Mouse (Mus musculus): ENCODE data around the gene Depdc1b. TPM values are rescaled to one million over a fixed set of nuclear protein-coding genes. Genes with fewer than 3 reads are reported as not detected.

The Depdc1b gene
- polyA plus RNA-seq (2016; fragmentation: Nextera tagmentation; extraction: Ambion mirVana), result 12.4 and 12.8 TPM in 2 replicates

- no peaks in the 10 kb centered on the region for H3K27me3 ChIP-seq
- ATAC-seq (ENCODE audit: insufficient number of reproducible peaks, insufficient read depth, low FRiP score, low TSS enrichment), result peak; percentile 90
- under 1% methylated on average over 48 of the region's 48 CpGs for WGBS
- peaks cover 10% of the 10 kb centered on the region for H3K4me1 ChIP-seq
- no peaks in the 10 kb centered on the region for H3K36me3 ChIP-seq
- H3K27ac ChIP-seq, result peak within 1 kb of the TSS; percentile 60; the same call in 1 of the 2 replicates
- peak within 1 kb of the TSS; percentile 76 for H3K4me3 ChIP-seq
- peak within 1 kb of the TSS; percentile 79 for H3K4me2 ChIP-seq (replicated peaks)
- peak within 1 kb of the TSS; percentile 70 for H3K9ac ChIP-seq
- H3K9me3 ChIP-seq, result no peaks in the 10 kb centered on the region
These were observed at the start of gene Depdc1b for GRCm38 (mm10) chr13:108315702-108316486. TSS of gene Depdc1b (plus strand) at chr13:108316332.

- H3K4me1 ChIP-seq, result peaks cover 3% of the 10 kb centered on the region; the same call in 1 of the 2 replicates
- no peak overlapping the region for H3K4me3 ChIP-seq
- H3K9ac ChIP-seq, result no peak overlapping the region
- H3K36me3 ChIP-seq, result no peaks in the 10 kb centered on the region
- 77% methylated on average over 9 of the region's 9 CpGs for WGBS
- H3K27me3 ChIP-seq, result no peaks in the 10 kb centered on the region
- H3K9me3 ChIP-seq, result no peaks in the 10 kb centered on the region
- H3K27ac ChIP-seq, result no peak overlapping the region
- no peak overlapping the region for H3K4me2 ChIP-seq (replicated peaks)
- no peak for ATAC-seq (ENCODE audit: insufficient number of reproducible peaks, insufficient read depth, low FRiP score, low TSS enrichment)
These were observed 48.1 kb upstream of the Depdc1b start for GRCm38 (mm10) chr13:108267841-108268634.

- Histone ChIP-seq H3K9ac (no peak overlapping the region), H3K27ac (no peak overlapping the region), H3K9me3 (no peaks in the 10 kb centered on the region), H3K27me3 (no peaks in the 10 kb centered on the region), H3K4me3 (no peak overlapping the region), H3K4me2 (replicated peaks) (no peak overlapping the region), H3K36me3 (no peaks in the 10 kb centered on the region), H3K4me1 (peaks cover 3% of the 10 kb centered on the region; the same call in 1 of the 2 replicates)
- ATAC-seq (ENCODE audit: insufficient number of reproducible peaks, insufficient read depth, low FRiP score, low TSS enrichment), result no peak
- WGBS, result 69% methylated on average over 7 of the region's 7 CpGs
These were observed 44.5 kb upstream of the Depdc1b start for GRCm38 (mm10) chr13:108271458-108272148.

- no peak for ATAC-seq (ENCODE audit: insufficient number of reproducible peaks, insufficient read depth, low FRiP score, low TSS enrichment)
- no peak overlapping the region for H3K9ac ChIP-seq
- H3K27me3 ChIP-seq, result no peaks in the 10 kb centered on the region
- H3K36me3 ChIP-seq, result no peaks in the 10 kb centered on the region
- H3K4me3 ChIP-seq, result no peak overlapping the region
- no peak overlapping the region for H3K4me2 ChIP-seq (replicated peaks)
- 54% methylated on average over 8 of the region's 8 CpGs for WGBS
- H3K4me1 ChIP-seq, result peaks cover 3% of the 10 kb centered on the region; the same call in 1 of the 2 replicates
- H3K9me3 ChIP-seq, result no peaks in the 10 kb centered on the region
- H3K27ac ChIP-seq, result no peak overlapping the region
These were observed 43.8 kb upstream of the Depdc1b start for GRCm38 (mm10) chr13:108272332-108272731.

GRCm38 (mm10) chr13:108273034-108273433 is 43.1 kb upstream of the Depdc1b start:
- peaks cover 3% of the 10 kb centered on the region; the same call in 1 of the 2 replicates for H3K4me1 ChIP-seq
- no peaks in the 10 kb centered on the region for H3K27me3 ChIP-seq
- no peaks in the 10 kb centered on the region for H3K36me3 ChIP-seq
- H3K4me2 ChIP-seq (replicated peaks), result no peak overlapping the region
- no peak overlapping the region for H3K9ac ChIP-seq
- 68% methylated on average over 15 of the region's 15 CpGs for WGBS
- no peaks in the 10 kb centered on the region for H3K9me3 ChIP-seq
- H3K27ac ChIP-seq, result no peak overlapping the region
- H3K4me3 ChIP-seq, result no peak overlapping the region
- ATAC-seq (ENCODE audit: insufficient number of reproducible peaks, insufficient read depth, low FRiP score, low TSS enrichment), result no peak

- H3K27me3 ChIP-seq, result no peaks in the 10 kb centered on the region
- H3K27ac ChIP-seq, result no peak overlapping the region
- no peak overlapping the region for H3K4me3 ChIP-seq
- H3K4me1 ChIP-seq, result peaks cover 3% of the 10 kb centered on the region; the same call in 1 of the 2 replicates
- H3K36me3 ChIP-seq, result no peaks in the 10 kb centered on the region
- ATAC-seq (ENCODE audit: insufficient number of reproducible peaks, insufficient read depth, low FRiP score, low TSS enrichment), result no peak
- WGBS, result 43% methylated on average over 5 of the region's 5 CpGs
- H3K9ac ChIP-seq, result no peak overlapping the region
- no peaks in the 10 kb centered on the region for H3K9me3 ChIP-seq
- no peak overlapping the region for H3K4me2 ChIP-seq (replicated peaks)
These were observed 42.7 kb upstream of the Depdc1b start for GRCm38 (mm10) chr13:108273456-108273855.

GRCm38 (mm10) chr13:108276561-108276960 is 39.6 kb upstream of the Depdc1b start:
- peaks cover 8% of the 10 kb centered on the region; the same call in 1 of the 2 replicates for H3K4me1 ChIP-seq
- H3K27me3 ChIP-seq, result no peaks in the 10 kb centered on the region
- 33% methylated on average over 1 of the region's 1 CpGs for WGBS
- H3K9me3 ChIP-seq, result no peaks in the 10 kb centered on the region
- no peak overlapping the region for H3K4me2 ChIP-seq (replicated peaks)
- no peaks in the 10 kb centered on the region for H3K36me3 ChIP-seq
- H3K27ac ChIP-seq, result no peak overlapping the region
- no peak overlapping the region for H3K4me3 ChIP-seq
- H3K9ac ChIP-seq, result no peak overlapping the region
- ATAC-seq (ENCODE audit: insufficient number of reproducible peaks, insufficient read depth, low FRiP score, low TSS enrichment), result no peak

GRCm38 (mm10) chr13:108277320-108277719 is 38.8 kb upstream of the Depdc1b start:
- 78% methylated on average over 7 of the region's 7 CpGs for WGBS
- H3K27me3 ChIP-seq, result no peaks in the 10 kb centered on the region
- H3K36me3 ChIP-seq, result no peaks in the 10 kb centered on the region
- no peak for ATAC-seq (ENCODE audit: insufficient number of reproducible peaks, insufficient read depth, low FRiP score, low TSS enrichment)
- peaks cover 8% of the 10 kb centered on the region; the same call in 1 of the 2 replicates for H3K4me1 ChIP-seq
- H3K9me3 ChIP-seq, result no peaks in the 10 kb centered on the region
- H3K9ac ChIP-seq, result no peak overlapping the region
- no peak overlapping the region for H3K4me2 ChIP-seq (replicated peaks)
- H3K4me3 ChIP-seq, result no peak overlapping the region
- no peak overlapping the region for H3K27ac ChIP-seq

GRCm38 (mm10) chr13:108278592-108278991 is 37.5 kb upstream of the Depdc1b start:
- ATAC-seq (ENCODE audit: insufficient number of reproducible peaks, insufficient read depth, low FRiP score, low TSS enrichment), result no peak
- H3K9me3 ChIP-seq, result no peaks in the 10 kb centered on the region
- H3K4me2 ChIP-seq (replicated peaks), result no peak overlapping the region
- H3K27ac ChIP-seq, result no peak overlapping the region
- peaks cover 5% of the 10 kb centered on the region; the same call in 1 of the 2 replicates for H3K4me1 ChIP-seq
- 33% methylated on average over 6 of the region's 6 CpGs for WGBS
- H3K27me3 ChIP-seq, result no peaks in the 10 kb centered on the region
- no peak overlapping the region for H3K4me3 ChIP-seq
- H3K36me3 ChIP-seq, result no peaks in the 10 kb centered on the region
- H3K9ac ChIP-seq, result no peak overlapping the region

GRCm38 (mm10) chr13:108284312-108284711 is 31.8 kb upstream of the Depdc1b start:
- Histone ChIP-seq H3K9me3 (no peaks in the 10 kb centered on the region), H3K4me3 (no peak overlapping the region), H3K36me3 (no peaks in the 10 kb centered on the region), H3K27ac (no peak overlapping the region), H3K9ac (no peak overlapping the region), H3K4me1 (no peaks in the 10 kb centered on the region), H3K27me3 (no peaks in the 10 kb centered on the region), H3K4me2 (replicated peaks) (no peak overlapping the region)
- ATAC-seq (ENCODE audit: insufficient number of reproducible peaks, insufficient read depth, low FRiP score, low TSS enrichment), result no peak
- WGBS, result 90% methylated on average over 2 of the region's 2 CpGs

- H3K9ac ChIP-seq, result no peak overlapping the region
- no peak overlapping the region for H3K4me3 ChIP-seq
- H3K27me3 ChIP-seq, result 0 out of 2 replicates have a peak, but pooled peaks cover 6% of the 10 kb centered on the region
- no peaks in the 10 kb centered on the region for H3K9me3 ChIP-seq
- ATAC-seq (ENCODE audit: insufficient number of reproducible peaks, insufficient read depth, low FRiP score, low TSS enrichment), result no peak
- H3K4me2 ChIP-seq (replicated peaks), result no peak overlapping the region
- no peaks in the 10 kb centered on the region for H3K36me3 ChIP-seq
- 59% methylated on average over 3 of the region's 3 CpGs for WGBS
- no peaks in the 10 kb centered on the region for H3K4me1 ChIP-seq
- H3K27ac ChIP-seq, result no peak overlapping the region
These were observed 28.2 kb upstream of the Depdc1b start for GRCm38 (mm10) chr13:108287953-108288352.
